Mouse (Mus musculus): ENCODE data around the gene Pcolce2.

Pcolce2 gene

GRCm38 (mm10) chr9:95657941-95658340 is 20.5 kb downstream of the Pcolce2 start:
- DNase-seq: peak; percentile 92

GRCm38 (mm10) chr9:95664290-95664989 is 27.0 kb downstream of the Pcolce2 start:
- DNase-seq: no peak

- DNase-seq: peak; percentile 95
Observed at GRCm38 (mm10) chr9:95665835-95666234, 28.4 kb downstream of the Pcolce2 start.

GRCm38 (mm10) chr9:95667836-95668235 is 30.4 kb downstream of the Pcolce2 start:
- DNase-seq: peak; percentile 98

- DNase-seq: no peak
Observed at GRCm38 (mm10) chr9:95668306-95668705, 30.9 kb downstream of the Pcolce2 start.

- no peak for DNase-seq
Observed at GRCm38 (mm10) chr9:95672331-95672730, 34.9 kb downstream of the Pcolce2 start.

GRCm38 (mm10) chr9:95672760-95673159 is 35.4 kb downstream of the Pcolce2 start:
- DNase-seq: no peak

- peak; percentile 99 for DNase-seq
Observed at GRCm38 (mm10) chr9:95675064-95675699, 37.8 kb downstream of the Pcolce2 start.

GRCm38 (mm10) chr9:95676021-95676420 is 38.6 kb downstream of the Pcolce2 start:
- no peak for DNase-seq

- no peak for DNase-seq
Observed at GRCm38 (mm10) chr9:95679966-95680365, 42.6 kb downstream of the Pcolce2 start.

- DNase-seq: no peak
Observed at GRCm38 (mm10) chr9:95680691-95681090, 43.3 kb downstream of the Pcolce2 start.

GRCm38 (mm10) chr9:95685660-95686440 is 48.4 kb downstream of the Pcolce2 start:
- peak; percentile 80 for DNase-seq

- peak; percentile 90 for DNase-seq
Observed at GRCm38 (mm10) chr9:95688064-95688463, 50.7 kb downstream of the Pcolce2 start.

GRCm38 (mm10) chr9:95692823-95693222 is 55.4 kb downstream of the Pcolce2 start:
- peak; percentile 39 for DNase-seq

- peak; percentile 74 for DNase-seq
Observed at GRCm38 (mm10) chr9:95693528-95694100, 56.2 kb downstream of the Pcolce2 start.

- DNase-seq: peak; percentile 78
Observed at GRCm38 (mm10) chr9:95694526-95694925, 57.1 kb downstream of the Pcolce2 start.

- DNase-seq: peak; percentile 46
Observed at GRCm38 (mm10) chr9:95695023-95695422, 57.6 kb downstream of the Pcolce2 start.

- peak; percentile 65 for DNase-seq
Observed at GRCm38 (mm10) chr9:95696581-95696980, 59.2 kb downstream of the Pcolce2 start.

- peak; percentile 83 for DNase-seq
Observed at GRCm38 (mm10) chr9:95697808-95698207, 60.4 kb downstream of the Pcolce2 start.

GRCm38 (mm10) chr9:95699273-95699672 is 61.9 kb downstream of the Pcolce2 start:
- DNase-seq: peak; percentile 34

GRCm38 (mm10) chr9:95704078-95704477 is 66.7 kb downstream of the Pcolce2 start:
- DNase-seq: no peak

- no peak for DNase-seq
Observed at GRCm38 (mm10) chr9:95705371-95705770, 68.0 kb downstream of the Pcolce2 start.

- no peak for DNase-seq
Observed at GRCm38 (mm10) chr9:95708943-95709342, 71.5 kb downstream of the Pcolce2 start.

Measured in heart, adult 11 months (tissue).